Mouse (Mus musculus) kidney, embryonic 14.5 days (tissue): ENCODE measurements around the gene Frs2. TPM values are rescaled to one million over a fixed set of nuclear protein-coding genes. Genes with fewer than 3 reads are reported as not detected.
"Not testable (repeated sequence)": the region's sequence is repeated elsewhere in the genome, so short reads cannot be mapped to it uniquely, and the experiment has no call there.

ENCODE experiments used
- ATAC-seq: fragments of 200-750 bp; cut with Nextera tagmentation; 2 replicates; pipeline ENCODE4 v1.8.0; 2017; ENCODE audit warnings: moderate number of reproducible peaks, mild to moderate bottlenecking, moderate TSS enrichment, moderate library complexity; ENCODE audit not compliant: low FRiP score, low TSS enrichment
- H3K27ac ChIP-seq: fragments of 300-500 bp; sonication (generic); 2 replicates; pipeline ENCODE4 v1.5.1; 2014; ENCODE audit warnings: low read depth, mild to moderate bottlenecking, low read length, moderate library complexity, mixed read lengths
- H3K27me3 ChIP-seq: fragments of 300-500 bp; sonication (generic); 2 replicates; pipeline ENCODE4 v1.6.1; 2014; ENCODE audit warnings: mild to moderate bottlenecking, low read length; ENCODE audit not compliant: control insufficient read depth, insufficient read depth
- H3K36me3 ChIP-seq: fragments of 300-500 bp; sonication (generic); 2 replicates; pipeline ENCODE4 v1.6.1; 2014; ENCODE audit warnings: low read length, mixed read lengths; ENCODE audit not compliant: control insufficient read depth, insufficient read depth
- H3K4me1 ChIP-seq: fragments of 300-500 bp; sonication (generic); 2 replicates; pipeline ENCODE4 v1.6.1; 2014; ENCODE audit warnings: low read length, mixed read lengths; ENCODE audit not compliant: control insufficient read depth, insufficient read depth
- H3K4me2 ChIP-seq: fragments of 300-500 bp; sonication (generic); replicated peaks from 2 replicates; pipeline ENCODE4 v1.6.1; 2014; ENCODE audit warnings: low read depth, mild to moderate bottlenecking, low read length
- H3K4me3 ChIP-seq: fragments of 300-500 bp; sonication (generic); 2 replicates; pipeline ENCODE4 v1.5.1; 2014; ENCODE audit warnings: mild to moderate bottlenecking, low read length
- H3K9ac ChIP-seq: fragments of 300-500 bp; sonication (generic); 2 replicates; pipeline ENCODE4 v1.6.1; 2014; ENCODE audit warnings: low read depth, mild to moderate bottlenecking, low read length, moderate library complexity
- H3K9me3 ChIP-seq: fragments of 300-500 bp; sonication (generic); 2 replicates; pipeline ENCODE4 v1.6.1; 2016; ENCODE audit warnings: low read length; ENCODE audit not compliant: control insufficient read depth
- WGBS: fragments of 180-500 bp; shearing (Covaris S2); extraction: QIAGEN DNeasy Blood & Tissue Kit; methylation state at CpG from one replicate; pipeline ENCODE4 v1.1.7; 2014; 5-methylcytosine and 5-hydroxymethylcytosine counted together
- polyA plus RNA-seq: library from polyadenylated mRNA; unstranded; fragments of >200 nt; fragmentation: Nextera tagmentation; extraction: Ambion mirVana; gene quantifications from 2 replicates; pipeline ENCODE4 v1.2.1, GENCODE M21; 2014

The Frs2 gene
- polyA plus RNA-seq, 1 experiment from 2014 or later, result 28.0 TPM

DNA sequence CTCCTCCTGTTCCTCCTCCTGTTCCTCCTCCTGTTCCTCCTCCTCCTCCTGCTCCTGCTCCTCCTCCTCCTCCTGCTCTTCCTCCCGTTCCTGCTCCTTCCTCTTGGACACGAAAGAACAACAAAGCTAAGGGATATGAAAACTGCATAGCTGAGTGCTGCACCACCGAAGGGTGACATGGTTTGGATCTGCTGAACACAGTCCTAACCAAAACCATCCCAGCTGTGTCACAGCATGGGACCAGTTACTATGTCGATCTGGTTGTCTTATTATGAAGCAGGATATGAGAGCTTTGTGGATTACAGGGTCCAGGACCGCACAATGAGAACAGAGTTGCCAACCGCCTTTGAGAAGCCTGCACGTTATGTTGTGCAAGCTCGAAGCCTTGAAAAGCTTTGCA, 122.2 kb downstream of the Frs2 start:
- Histone ChIP-seq H3K9ac (no peak overlapping the region), H3K4me3 (no peak overlapping the region), H3K9me3 (no peaks in the 10 kb centered on the region), H3K36me3 (no peaks in the 10 kb centered on the region), H3K4me1 (peaks cover 10% of the 10 kb centered on the region; the same call in 1 of the 2 replicates), H3K27ac (no peak overlapping the region), H3K27me3 (peaks cover 22% of the 10 kb centered on the region), H3K4me2 (no peak overlapping the region)
- 74% methylated on average over 8 of the region's 8 CpGs for WGBS
- ATAC-seq, result no peak

DNA sequence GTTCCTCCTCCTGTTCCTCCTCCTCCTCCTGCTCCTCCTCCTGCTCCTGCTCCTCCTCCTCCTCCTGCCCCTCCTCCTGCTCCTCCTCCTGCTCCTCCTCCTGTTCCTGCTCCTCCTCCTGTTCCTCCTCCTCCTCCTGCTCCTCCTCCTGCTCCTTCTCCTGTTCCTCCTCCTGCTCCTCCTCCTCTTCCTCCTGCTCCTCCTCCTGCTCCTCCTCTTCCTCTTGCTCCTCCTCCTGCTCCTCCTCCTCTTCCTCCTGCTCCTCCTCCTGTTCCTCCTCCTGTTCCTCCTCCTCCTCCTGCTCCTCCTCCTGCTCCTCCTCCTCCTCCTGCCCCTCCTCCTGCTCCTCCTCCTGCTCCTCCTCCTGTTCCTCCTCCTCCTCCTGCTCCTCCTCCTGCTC, 122.6 kb downstream of the Frs2 start:
- not testable (repeated sequence) for H3K4me2 ChIP-seq, H3K36me3 ChIP-seq, H3K4me3 ChIP-seq, H3K9ac ChIP-seq, ATAC-seq, H3K27ac ChIP-seq, H3K9me3 ChIP-seq
- H3K27me3 ChIP-seq, result peaks cover 22% of the 10 kb centered on the region
- peaks cover 13% of the 10 kb centered on the region; the same call in 1 of the 2 replicates for H3K4me1 ChIP-seq

DNA sequence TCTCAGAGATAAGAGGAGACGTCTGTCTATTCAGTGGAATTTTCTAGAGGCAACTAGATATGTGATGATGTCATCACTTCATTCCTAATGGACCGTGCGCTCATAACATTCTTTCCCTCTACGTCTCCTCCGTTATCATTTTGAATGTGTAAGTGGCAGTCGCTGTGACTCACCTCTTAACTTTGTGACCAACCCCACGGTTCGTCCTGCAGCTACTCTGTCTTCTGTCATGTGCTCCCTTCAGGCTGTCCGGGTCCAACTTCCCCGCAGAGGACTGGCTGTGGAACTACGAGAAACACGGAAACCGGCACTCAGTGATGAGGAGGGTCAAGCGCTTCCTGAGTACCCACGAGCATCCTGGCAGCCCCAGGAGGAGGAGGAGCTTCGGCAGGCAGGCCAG, 124.6 kb downstream of the Frs2 start:
- Histone ChIP-seq H3K27ac (no peak overlapping the region), H3K4me2 (peak overlapping the region; percentile 36), H3K9me3 (no peaks in the 10 kb centered on the region), H3K27me3 (peaks cover 22% of the 10 kb centered on the region), H3K4me3 (peak overlapping the region; percentile 1; the same call in 1 of the 2 replicates), H3K4me1 (peaks cover 16% of the 10 kb centered on the region; the same call in 1 of the 2 replicates), H3K9ac (no peak overlapping the region), H3K36me3 (no peaks in the 10 kb centered on the region)
- WGBS, result 44% methylated on average over 16 of the region's 16 CpGs
- no peak for ATAC-seq

DNA sequence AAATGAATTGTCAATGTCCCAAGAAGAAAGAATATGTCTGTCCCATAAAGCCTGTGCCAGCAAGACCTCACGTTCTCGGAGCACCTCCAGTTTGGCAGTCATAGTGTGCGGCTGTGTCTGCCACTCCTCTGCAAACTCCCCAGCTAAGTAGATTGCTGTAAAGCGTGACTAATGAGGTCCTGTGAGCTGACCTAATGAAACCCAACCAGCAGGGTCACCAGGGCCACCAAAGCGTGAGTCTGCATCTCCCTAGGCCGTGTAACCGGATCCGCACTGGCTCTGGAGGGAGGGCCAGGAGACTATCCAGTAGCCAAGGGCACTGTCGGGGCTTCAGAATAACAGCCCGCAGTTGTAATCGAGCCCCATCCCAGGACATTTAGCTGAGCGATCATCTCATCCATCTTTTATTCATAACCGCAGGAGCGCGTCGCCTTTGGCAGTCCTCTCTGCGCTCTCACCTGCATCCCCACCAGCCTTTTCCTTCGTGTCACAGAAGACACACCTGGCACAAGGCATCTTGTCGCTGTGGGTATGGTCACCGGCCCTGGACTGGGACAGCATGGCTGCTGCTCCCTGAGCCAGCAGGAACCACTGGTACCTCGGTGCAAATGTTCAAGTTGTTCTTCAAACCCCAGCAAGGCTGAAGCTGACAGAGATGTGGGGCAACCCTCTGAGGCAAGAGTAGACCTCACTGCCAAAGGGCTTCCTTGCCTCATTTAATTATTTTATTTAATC, 127.1 kb downstream of the Frs2 start:
- WGBS, result 7% methylated on average over 21 of the region's 21 CpGs

More for the DNA sequence above, 127.1 kb downstream of the Frs2 start:
- no peaks in the 10 kb centered on the region for H3K9me3 ChIP-seq
- H3K4me2 ChIP-seq, result peak overlapping the region; percentile 8
- no peaks in the 10 kb centered on the region for H3K36me3 ChIP-seq
- no peak overlapping the region for H3K4me3 ChIP-seq
- peaks cover 16% of the 10 kb centered on the region; the same call in 1 of the 2 replicates for H3K4me1 ChIP-seq
- peaks cover 22% of the 10 kb centered on the region for H3K27me3 ChIP-seq
- H3K9ac ChIP-seq, result no peak overlapping the region
- H3K27ac ChIP-seq, result no peak overlapping the region
- peak; percentile 96 for ATAC-seq

Other genes with a start within 250 kb of the Frs2 start
- 71.4 and 102 TPM in 2 replicates for gene Rab3ip, start 197.8 kb downstream of the Frs2 start, polyA plus RNA-seq
- gene Gm10271, start 175.9 kb downstream of the Frs2 start, polyA plus RNA-seq, result not detected in 2 replicates
- gene Best3, start 162.2 kb downstream of the Frs2 start, polyA plus RNA-seq, result not detected in 2 replicates
- not detected in 2 replicates for gene Lrrc10, start 103.2 kb downstream of the Frs2 start, polyA plus RNA-seq
- 305 and 310 TPM in 2 replicates for gene Cct2, start 84.7 kb downstream of the Frs2 start, polyA plus RNA-seq
- gene Yeats4, start 76.0 kb upstream of the Frs2 start, polyA plus RNA-seq, result 82.1 and 93.5 TPM in 2 replicates
- not detected in 2 replicates for gene 9530003J23Rik, start 90.2 kb upstream of the Frs2 start, polyA plus RNA-seq
- gene Lyz2, start 133.8 kb upstream of the Frs2 start, polyA plus RNA-seq, result 34.8 and 51.3 TPM in 2 replicates
- gene Lyz1, start 144.3 kb upstream of the Frs2 start, polyA plus RNA-seq, result not detected in 2 replicates
- gene Cpsf6, start 231.5 kb upstream of the Frs2 start, polyA plus RNA-seq, result 166 and 208 TPM in 2 replicates